Mouse (Mus musculus): ENCODE measurements at regions not wholly inside any gene's neighbourhood (a gene's known extent, or its start where the extent isn't known, plus 50 kb on each side); places are given as distances from the start of the nearest gene placed in this dataset.

- TF ChIP-seq GATA1 (IDR thresholded peaks at IDR 0.05; ENCODE audit: borderline replicate concordance, low read length): no peak
- TF ChIP-seq FLI1 (IDR thresholded peaks at IDR 0.05; ENCODE audit: low read length): no peak
Observed at GRCm38 (mm10) chr12:14212618-14213017, 60.8 kb upstream of the Fam84a start.

All from megakaryocyte, embryonic 14.5 days (primary cell).